Mouse (Mus musculus): ENCODE results near the gene Nt5c. TPM values are rescaled to one million over a fixed set of nuclear protein-coding genes. Genes with fewer than 3 reads are reported as not detected.

Nt5c gene
- polyA plus RNA-seq, 1 experiment from 2014 or later = 70.5 TPM

- H3K9ac ChIP-seq (ENCODE audit: low read depth, low read length) = no peak overlapping the region
Measured at GRCm38 (mm10) chr11:115467217-115467618, 24.4 kb downstream of the Nt5c start.

GRCm38 (mm10) chr11:115464851-115465250, 26.8 kb downstream of the Nt5c start:
- H3K4me1 ChIP-seq (ENCODE audit: control insufficient read depth, insufficient read depth, low read length) = peaks cover 14% of the 10 kb centered on the region
- H3K4me2 ChIP-seq = no peak overlapping the region
- no peaks in the 10 kb centered on the region for H3K27me3 ChIP-seq (ENCODE audit: control insufficient read depth, insufficient read depth, low read length)
- no peaks in the 10 kb centered on the region for H3K9me3 ChIP-seq (replicated peaks; ENCODE audit: control insufficient read depth, low read length)
- no peak overlapping the region for H3K4me3 ChIP-seq (ENCODE audit: low read depth, low read length)
- H3K36me3 ChIP-seq (ENCODE audit: control insufficient read depth, insufficient read depth, low read length) = no peaks in the 10 kb centered on the region
- 78% methylated on average over 8 of the region's 8 CpGs for WGBS (ENCODE audit: insufficient replicate concordance)
- no peak overlapping the region for H3K9ac ChIP-seq (ENCODE audit: low read depth, low read length)
- H3K27ac ChIP-seq (ENCODE audit: low read depth, low read length) = no peak overlapping the region
- ATAC-seq (replicated peaks; ENCODE audit: insufficient number of reproducible peaks, low FRiP score, low TSS enrichment) = no peak

More at GRCm38 (mm10) chr11:115467217-115467618, 24.4 kb downstream of the Nt5c start:
- ATAC-seq (replicated peaks; ENCODE audit: insufficient number of reproducible peaks, low FRiP score, low TSS enrichment) = no peak
- Histone ChIP-seq H3K27ac (ENCODE audit: low read depth, low read length) (no peak overlapping the region), H3K9me3 (replicated peaks; ENCODE audit: control insufficient read depth, low read length) (no peaks in the 10 kb centered on the region), H3K36me3 (ENCODE audit: control insufficient read depth, insufficient read depth, low read length) (no peaks in the 10 kb centered on the region), H3K4me2 (no peak overlapping the region), H3K4me3 (ENCODE audit: low read depth, low read length) (no peak overlapping the region), H3K4me1 (ENCODE audit: control insufficient read depth, insufficient read depth, low read length) (peaks cover 14% of the 10 kb centered on the region), H3K27me3 (ENCODE audit: control insufficient read depth, insufficient read depth, low read length) (no peaks in the 10 kb centered on the region)
- 21% methylated on average over 4 of the region's 4 CpGs for WGBS (ENCODE audit: insufficient replicate concordance)

- Histone ChIP-seq H3K9me3 (replicated peaks; ENCODE audit: control insufficient read depth, low read length) (no peaks in the 10 kb centered on the region), H3K4me1 (ENCODE audit: control insufficient read depth, insufficient read depth, low read length) (peaks cover 14% of the 10 kb centered on the region), H3K27ac (ENCODE audit: low read depth, low read length) (no peak overlapping the region), H3K4me2 (no peak overlapping the region), H3K36me3 (ENCODE audit: control insufficient read depth, insufficient read depth, low read length) (no peaks in the 10 kb centered on the region), H3K4me3 (ENCODE audit: low read depth, low read length) (no peak overlapping the region), H3K27me3 (ENCODE audit: control insufficient read depth, insufficient read depth, low read length) (no peaks in the 10 kb centered on the region), H3K9ac (ENCODE audit: low read depth, low read length) (no peak overlapping the region)
- WGBS (ENCODE audit: insufficient replicate concordance) = 46% methylated on average over 11 of the region's 11 CpGs
- ATAC-seq (replicated peaks; ENCODE audit: insufficient number of reproducible peaks, low FRiP score, low TSS enrichment) = no peak
Measured at GRCm38 (mm10) chr11:115463397-115463796, 28.3 kb downstream of the Nt5c start.

- no peaks in the 10 kb centered on the region for H3K9me3 ChIP-seq (replicated peaks; ENCODE audit: control insufficient read depth, low read length)
- no peak within 1 kb of the TSS for H3K27ac ChIP-seq (ENCODE audit: low read depth, low read length)
- H3K4me3 ChIP-seq (ENCODE audit: low read depth, low read length) = no peak within 1 kb of the TSS
- WGBS (ENCODE audit: insufficient replicate concordance) = 63% methylated on average over 16 of the region's 16 CpGs
- H3K4me1 ChIP-seq (ENCODE audit: control insufficient read depth, insufficient read depth, low read length) = peaks cover 15% of the 10 kb centered on the region
- ATAC-seq (replicated peaks; ENCODE audit: insufficient number of reproducible peaks, low FRiP score, low TSS enrichment) = no peak
- no peak within 1 kb of the TSS for H3K9ac ChIP-seq (ENCODE audit: low read depth, low read length)
- no peaks in the 10 kb centered on the region for H3K27me3 ChIP-seq (ENCODE audit: control insufficient read depth, insufficient read depth, low read length)
- H3K4me2 ChIP-seq = no peak within 1 kb of the TSS
- no peaks in the 10 kb centered on the region for H3K36me3 ChIP-seq (ENCODE audit: control insufficient read depth, insufficient read depth, low read length)
Measured at GRCm38 (mm10) chr11:115462243-115462891, 29.3 kb downstream of the Nt5c start, which contains the start of gene Slc16a5. Gene Slc16a5 (plus strand): TSS chr11:115462474.

GRCm38 (mm10) chr11:115461846-115462242, 29.8 kb downstream of the Nt5c start:
- no peak for ATAC-seq (replicated peaks; ENCODE audit: insufficient number of reproducible peaks, low FRiP score, low TSS enrichment)
- Histone ChIP-seq H3K36me3 (ENCODE audit: control insufficient read depth, insufficient read depth, low read length) (no peaks in the 10 kb centered on the region), H3K4me3 (ENCODE audit: low read depth, low read length) (no peak overlapping the region), H3K27me3 (ENCODE audit: control insufficient read depth, insufficient read depth, low read length) (no peaks in the 10 kb centered on the region), H3K9ac (ENCODE audit: low read depth, low read length) (no peak overlapping the region), H3K9me3 (replicated peaks; ENCODE audit: control insufficient read depth, low read length) (no peaks in the 10 kb centered on the region), H3K4me1 (ENCODE audit: control insufficient read depth, insufficient read depth, low read length) (peaks cover 11% of the 10 kb centered on the region), H3K4me2 (no peak overlapping the region), H3K27ac (ENCODE audit: low read depth, low read length) (no peak overlapping the region)
- 62% methylated on average over 5 of the region's 5 CpGs for WGBS (ENCODE audit: insufficient replicate concordance)

- 23% methylated on average over 8 of the region's 8 CpGs for WGBS (ENCODE audit: insufficient replicate concordance)
- Histone ChIP-seq H3K4me2 (no peak overlapping the region), H3K27me3 (ENCODE audit: control insufficient read depth, insufficient read depth, low read length) (no peaks in the 10 kb centered on the region), H3K4me1 (ENCODE audit: control insufficient read depth, insufficient read depth, low read length) (peaks cover 9% of the 10 kb centered on the region), H3K4me3 (ENCODE audit: low read depth, low read length) (no peak overlapping the region), H3K9ac (ENCODE audit: low read depth, low read length) (no peak overlapping the region), H3K27ac (ENCODE audit: low read depth, low read length) (no peak overlapping the region), H3K36me3 (ENCODE audit: control insufficient read depth, insufficient read depth, low read length) (no peaks in the 10 kb centered on the region), H3K9me3 (replicated peaks; ENCODE audit: control insufficient read depth, low read length) (no peaks in the 10 kb centered on the region)
- ATAC-seq (replicated peaks; ENCODE audit: insufficient number of reproducible peaks, low FRiP score, low TSS enrichment) = no peak
Measured at GRCm38 (mm10) chr11:115460976-115461375, 30.7 kb downstream of the Nt5c start.

- whole genome bisulfite sequencing (ENCODE audit: insufficient replicate concordance) = 24% methylated on average over 6 of the region's 6 CpGs
- Histone ChIP-seq H3K4me1 (ENCODE audit: control insufficient read depth, insufficient read depth, low read length) (0 out of 2 replicates have a peak, but pooled peaks cover 5% of the 10 kb centered on the region), H3K4me3 (ENCODE audit: low read depth, low read length) (no peak overlapping the region), H3K27me3 (ENCODE audit: control insufficient read depth, insufficient read depth, low read length) (no peaks in the 10 kb centered on the region), H3K27ac (ENCODE audit: low read depth, low read length) (no peak overlapping the region), H3K36me3 (ENCODE audit: control insufficient read depth, insufficient read depth, low read length) (no peaks in the 10 kb centered on the region), H3K9me3 (replicated peaks; ENCODE audit: control insufficient read depth, low read length) (no peaks in the 10 kb centered on the region), H3K9ac (ENCODE audit: low read depth, low read length) (no peak overlapping the region), H3K4me2 (no peak overlapping the region)
- no peak; the same call in 1 of the 2 replicates for ATAC-seq (replicated peaks; ENCODE audit: insufficient number of reproducible peaks, low FRiP score, low TSS enrichment)
Measured at GRCm38 (mm10) chr11:115457405-115457804, 34.3 kb downstream of the Nt5c start.

GRCm38 (mm10) chr11:115456182-115456581, 35.5 kb downstream of the Nt5c start:
- H3K4me1 ChIP-seq (ENCODE audit: control insufficient read depth, insufficient read depth, low read length) = 0 out of 2 replicates have a peak, but pooled peaks cover 5% of the 10 kb centered on the region
- no peaks in the 10 kb centered on the region for H3K27me3 ChIP-seq (ENCODE audit: control insufficient read depth, insufficient read depth, low read length)
- H3K4me2 ChIP-seq = no peak overlapping the region
- no peak for ATAC-seq (replicated peaks; ENCODE audit: insufficient number of reproducible peaks, low FRiP score, low TSS enrichment)
- H3K9me3 ChIP-seq (replicated peaks; ENCODE audit: control insufficient read depth, low read length) = no peaks in the 10 kb centered on the region
- no peak overlapping the region for H3K27ac ChIP-seq (ENCODE audit: low read depth, low read length)
- no peaks in the 10 kb centered on the region for H3K36me3 ChIP-seq (ENCODE audit: control insufficient read depth, insufficient read depth, low read length)
- H3K4me3 ChIP-seq (ENCODE audit: low read depth, low read length) = no peak overlapping the region
- no peak overlapping the region for H3K9ac ChIP-seq (ENCODE audit: low read depth, low read length)
- WGBS (ENCODE audit: insufficient replicate concordance) = 78% methylated on average over 5 of the region's 5 CpGs

GRCm38 (mm10) chr11:115455619-115456018, 36.0 kb downstream of the Nt5c start:
- Histone ChIP-seq H3K4me2 (no peak overlapping the region), H3K4me3 (ENCODE audit: low read depth, low read length) (no peak overlapping the region), H3K4me1 (ENCODE audit: control insufficient read depth, insufficient read depth, low read length) (0 out of 2 replicates have a peak, but pooled peaks cover 5% of the 10 kb centered on the region), H3K9ac (ENCODE audit: low read depth, low read length) (no peak overlapping the region), H3K27ac (ENCODE audit: low read depth, low read length) (no peak overlapping the region), H3K27me3 (ENCODE audit: control insufficient read depth, insufficient read depth, low read length) (no peaks in the 10 kb centered on the region), H3K9me3 (replicated peaks; ENCODE audit: control insufficient read depth, low read length) (no peaks in the 10 kb centered on the region), H3K36me3 (ENCODE audit: control insufficient read depth, insufficient read depth, low read length) (no peaks in the 10 kb centered on the region)
- 85% methylated on average over 15 of the region's 15 CpGs for WGBS (ENCODE audit: insufficient replicate concordance)
- no peak for ATAC-seq (replicated peaks; ENCODE audit: insufficient number of reproducible peaks, low FRiP score, low TSS enrichment)

All from heart, embryonic 11.5 days (tissue).